Mouse (Mus musculus): ENCODE data around the gene Hes2. TPM values are rescaled to one million over a fixed set of nuclear protein-coding genes. Genes with fewer than 3 reads are reported as not detected.

The Hes2 gene
- polyA plus RNA-seq (2014; fragmentation: Illumina TruSeq; extraction: RNeasy Lipid Tissue Mini Kit (QIAGEN cat#74804); ENCODE audit: insufficient read depth, low read depth, low replicate concordance), result 3.3 TPM

DNA sequence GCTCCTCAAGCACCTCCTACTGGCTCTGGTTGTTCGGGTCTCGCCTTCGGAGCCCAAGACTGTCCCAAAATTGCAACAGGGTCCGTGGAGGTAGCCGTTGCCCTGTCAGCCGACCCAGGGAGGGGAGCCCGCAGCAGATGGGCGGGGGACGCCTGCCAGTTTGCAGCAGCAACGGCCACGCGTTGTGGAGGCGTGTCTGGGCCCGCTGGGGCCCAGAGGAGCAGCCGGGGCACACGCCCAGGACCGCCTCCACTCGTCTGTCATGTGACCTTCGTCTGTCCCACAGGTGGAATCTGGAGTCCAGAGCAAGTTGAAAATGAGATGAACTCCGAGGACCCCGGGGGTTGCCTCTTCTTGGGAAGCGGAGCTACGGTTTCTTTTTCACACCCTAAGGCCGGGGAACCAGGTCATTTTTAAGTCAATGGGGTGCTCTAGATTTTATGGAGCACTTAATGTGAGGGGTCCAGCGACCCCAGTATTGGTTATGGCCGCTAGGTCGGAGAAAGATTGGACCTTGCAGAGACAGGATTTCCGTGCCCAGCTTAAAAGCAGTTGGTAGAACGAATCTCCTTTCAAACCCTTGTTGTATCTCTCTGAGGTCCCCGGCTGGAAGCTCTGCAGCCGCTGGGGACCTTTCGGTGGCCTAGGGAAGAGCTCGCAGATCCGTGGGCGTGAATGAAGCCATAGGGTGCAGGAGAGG, at the start of gene Hes2:
Gene Hes2, plus strand, starts transcription at position 283 of the 700 bp plus-strand sequence.

DNA sequence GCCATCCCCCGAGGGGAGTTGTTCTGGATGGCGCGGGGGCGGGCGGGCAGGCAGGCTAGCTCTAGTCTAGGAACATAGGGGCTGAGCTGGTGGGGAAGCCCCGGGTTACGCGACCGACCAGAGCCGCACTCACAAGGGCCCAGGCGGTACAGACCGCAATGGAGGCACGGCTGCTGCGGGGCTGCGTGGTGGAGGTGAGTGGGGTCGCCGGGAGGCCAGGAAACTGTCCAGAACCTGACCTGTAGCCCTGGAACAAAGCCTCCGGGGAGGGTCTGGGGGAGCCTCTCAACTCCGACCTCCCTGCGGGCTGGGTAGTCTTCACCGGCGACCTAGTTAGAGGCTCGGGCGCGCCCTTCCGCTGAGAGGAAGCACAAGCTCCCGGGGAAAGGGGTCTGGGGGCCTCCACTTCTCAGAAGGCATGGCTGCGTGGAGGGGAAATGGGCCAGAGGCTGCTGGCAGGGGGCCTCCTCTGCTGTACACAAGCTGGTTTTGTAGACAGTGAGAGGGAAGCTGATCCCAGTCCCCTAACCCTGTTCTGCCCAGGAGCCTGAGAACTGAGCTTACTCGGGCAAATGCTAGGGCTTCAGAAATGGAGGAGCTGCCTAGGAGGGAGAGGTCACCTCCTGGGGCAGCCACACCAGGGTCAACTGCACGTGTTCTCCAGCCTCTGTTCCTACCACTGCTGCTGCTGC, 42.6 kb upstream of the Hes2 start, which contains the start of gene Tnfrsf25:
Gene Tnfrsf25, plus strand, starts transcription at position 14 of the 692 bp plus-strand sequence.

DNA sequence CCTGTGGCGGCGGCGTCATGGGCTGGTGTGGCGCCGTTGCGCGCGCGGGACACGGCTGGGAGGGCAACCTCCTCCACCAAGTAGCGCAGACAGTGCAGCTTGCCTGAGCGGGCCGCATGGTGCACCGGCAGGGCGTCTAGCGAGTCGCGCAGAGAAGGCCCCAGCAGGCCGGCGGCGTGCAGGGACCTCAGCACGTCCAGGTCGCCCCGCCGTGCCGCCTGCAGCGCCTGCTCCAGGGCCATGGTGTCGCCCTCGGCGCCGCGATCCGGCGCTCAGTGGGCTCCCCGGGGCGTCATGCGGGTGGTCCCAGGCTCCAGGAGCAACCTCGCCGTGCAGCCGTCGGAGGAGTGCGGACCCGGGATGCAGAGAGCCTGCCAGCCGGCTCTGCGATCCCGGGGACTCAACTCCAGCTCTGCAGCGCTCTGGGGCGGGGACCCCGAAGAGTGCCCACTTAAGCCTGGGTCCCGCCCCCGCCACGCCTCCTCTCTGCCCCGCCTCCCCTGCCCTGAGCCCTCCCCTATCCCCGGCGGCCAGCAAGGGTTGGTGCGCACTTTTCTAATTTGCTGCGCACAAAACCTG, 6.6 kb upstream of the Hes2 start, which contains the start of gene Espn:
Gene Espn, minus strand, starts transcription at position 406 of the 579 bp plus-strand sequence.

DNA sequence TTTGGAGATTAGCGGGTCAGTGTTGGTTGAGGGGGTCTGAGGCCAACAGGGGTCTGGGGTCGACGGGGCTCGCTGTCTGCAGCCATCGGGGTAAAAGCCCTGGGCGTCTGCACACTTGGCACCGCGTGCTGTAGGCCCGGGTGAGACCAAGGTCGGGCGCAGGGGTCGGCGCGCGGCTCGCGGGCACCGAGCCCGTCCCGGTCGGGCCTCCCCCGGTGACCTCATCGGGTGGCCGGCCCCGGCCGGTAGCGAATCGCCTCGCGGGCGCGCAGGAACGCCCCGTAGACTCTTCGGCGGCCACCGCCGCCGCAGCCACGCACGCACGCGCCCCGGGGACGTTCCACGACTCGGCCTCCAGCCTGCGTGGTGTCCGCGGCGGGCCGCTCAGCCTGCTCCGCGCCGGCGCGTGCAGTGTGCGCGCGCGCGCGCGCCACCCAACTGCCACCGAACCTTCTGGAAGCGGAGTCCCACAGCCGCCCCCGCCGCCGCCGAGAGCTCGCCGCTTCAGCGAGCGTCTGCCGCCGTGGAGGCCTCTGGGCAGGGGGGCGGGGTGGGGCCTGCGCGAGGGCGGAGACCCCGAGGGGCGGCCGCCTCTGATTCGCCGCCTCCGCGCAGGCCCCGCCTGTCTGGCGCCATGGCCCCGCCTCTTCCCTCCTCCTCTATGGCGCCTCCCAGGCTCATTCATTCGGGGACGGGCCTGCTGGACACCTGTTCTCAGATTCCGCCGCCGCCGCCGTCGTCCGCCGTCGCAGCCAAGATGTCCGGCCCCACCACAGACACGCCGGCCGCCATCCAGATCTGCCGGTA, 19.1 kb downstream of the Hes2 start, which contains the start of gene Acot7:
Gene Acot7, plus strand, starts transcription at position 598 of the 807 bp plus-strand sequence.

Other genes starting within 250 kb of the Hes2 start
- gene Dnajc11, start 225.2 kb upstream of the Hes2 start, polyA plus RNA-seq (2014; fragmentation: Illumina TruSeq; extraction: RNeasy Lipid Tissue Mini Kit (QIAGEN cat#74804); ENCODE audit: insufficient read depth, low read depth, low replicate concordance), result 17.7 TPM
- 30.8 TPM for gene Thap3, start 169.9 kb upstream of the Hes2 start, polyA plus RNA-seq (2014; fragmentation: Illumina TruSeq; extraction: RNeasy Lipid Tissue Mini Kit (QIAGEN cat#74804); ENCODE audit: insufficient read depth, low read depth, low replicate concordance)
- 7.4 TPM for gene Phf13, start 162.6 kb upstream of the Hes2 start, polyA plus RNA-seq (2014; fragmentation: Illumina TruSeq; extraction: RNeasy Lipid Tissue Mini Kit (QIAGEN cat#74804); ENCODE audit: insufficient read depth, low read depth, low replicate concordance)
- gene Klhl21, start 150.1 kb upstream of the Hes2 start, polyA plus RNA-seq (2014; fragmentation: Illumina TruSeq; extraction: RNeasy Lipid Tissue Mini Kit (QIAGEN cat#74804); ENCODE audit: insufficient read depth, low read depth, low replicate concordance), result 11.9 TPM
- 9.2 TPM for gene Zbtb48, start 131.2 kb upstream of the Hes2 start, polyA plus RNA-seq (2014; fragmentation: Illumina TruSeq; extraction: RNeasy Lipid Tissue Mini Kit (QIAGEN cat#74804); ENCODE audit: insufficient read depth, low read depth, low replicate concordance)
- not detected for gene Tas1r1, start 120.3 kb upstream of the Hes2 start, polyA plus RNA-seq (2014; fragmentation: Illumina TruSeq; extraction: RNeasy Lipid Tissue Mini Kit (QIAGEN cat#74804); ENCODE audit: insufficient read depth, low read depth, low replicate concordance)
- gene Nol9, start 119.5 kb upstream of the Hes2 start, polyA plus RNA-seq (2014; fragmentation: Illumina TruSeq; extraction: RNeasy Lipid Tissue Mini Kit (QIAGEN cat#74804); ENCODE audit: insufficient read depth, low read depth, low replicate concordance), result 8.4 TPM
- 9.4 TPM for gene Plekhg5, start 86.4 kb upstream of the Hes2 start, polyA plus RNA-seq (2014; fragmentation: Illumina TruSeq; extraction: RNeasy Lipid Tissue Mini Kit (QIAGEN cat#74804); ENCODE audit: insufficient read depth, low read depth, low replicate concordance)
- 3.8 TPM for gene Tnfrsf25, start 42.9 kb upstream of the Hes2 start, polyA plus RNA-seq (2014; fragmentation: Illumina TruSeq; extraction: RNeasy Lipid Tissue Mini Kit (QIAGEN cat#74804); ENCODE audit: insufficient read depth, low read depth, low replicate concordance)
- 2.4 TPM for gene Espn, start 6.5 kb upstream of the Hes2 start, polyA plus RNA-seq (2014; fragmentation: Illumina TruSeq; extraction: RNeasy Lipid Tissue Mini Kit (QIAGEN cat#74804); ENCODE audit: insufficient read depth, low read depth, low replicate concordance)
- gene Acot7, start 19.3 kb downstream of the Hes2 start, polyA plus RNA-seq (2014; fragmentation: Illumina TruSeq; extraction: RNeasy Lipid Tissue Mini Kit (QIAGEN cat#74804); ENCODE audit: insufficient read depth, low read depth, low replicate concordance), result 118 TPM
- gene Gpr153, start 115.4 kb downstream of the Hes2 start, polyA plus RNA-seq (2014; fragmentation: Illumina TruSeq; extraction: RNeasy Lipid Tissue Mini Kit (QIAGEN cat#74804); ENCODE audit: insufficient read depth, low read depth, low replicate concordance), result 8.2 TPM
- not detected for gene Hes3, start 132.8 kb downstream of the Hes2 start, polyA plus RNA-seq (2014; fragmentation: Illumina TruSeq; extraction: RNeasy Lipid Tissue Mini Kit (QIAGEN cat#74804); ENCODE audit: insufficient read depth, low read depth, low replicate concordance)
- gene Icmt, start 138.4 kb downstream of the Hes2 start, polyA plus RNA-seq (2014; fragmentation: Illumina TruSeq; extraction: RNeasy Lipid Tissue Mini Kit (QIAGEN cat#74804); ENCODE audit: insufficient read depth, low read depth, low replicate concordance), result 23.1 TPM
- 0.60 TPM for gene Rnf207, start 160.1 kb downstream of the Hes2 start, polyA plus RNA-seq (2014; fragmentation: Illumina TruSeq; extraction: RNeasy Lipid Tissue Mini Kit (QIAGEN cat#74804); ENCODE audit: insufficient read depth, low read depth, low replicate concordance)
- 831 TPM for gene Rpl22, start 166.9 kb downstream of the Hes2 start, polyA plus RNA-seq (2014; fragmentation: Illumina TruSeq; extraction: RNeasy Lipid Tissue Mini Kit (QIAGEN cat#74804); ENCODE audit: insufficient read depth, low read depth, low replicate concordance)
- 0.34 TPM for gene Chd5, start 179.8 kb downstream of the Hes2 start, polyA plus RNA-seq (2014; fragmentation: Illumina TruSeq; extraction: RNeasy Lipid Tissue Mini Kit (QIAGEN cat#74804); ENCODE audit: insufficient read depth, low read depth, low replicate concordance)

All from lung, adult 10 weeks (tissue).